Mouse (Mus musculus): ENCODE results near the gene Gm29133.

Gm29133 gene

DNA sequence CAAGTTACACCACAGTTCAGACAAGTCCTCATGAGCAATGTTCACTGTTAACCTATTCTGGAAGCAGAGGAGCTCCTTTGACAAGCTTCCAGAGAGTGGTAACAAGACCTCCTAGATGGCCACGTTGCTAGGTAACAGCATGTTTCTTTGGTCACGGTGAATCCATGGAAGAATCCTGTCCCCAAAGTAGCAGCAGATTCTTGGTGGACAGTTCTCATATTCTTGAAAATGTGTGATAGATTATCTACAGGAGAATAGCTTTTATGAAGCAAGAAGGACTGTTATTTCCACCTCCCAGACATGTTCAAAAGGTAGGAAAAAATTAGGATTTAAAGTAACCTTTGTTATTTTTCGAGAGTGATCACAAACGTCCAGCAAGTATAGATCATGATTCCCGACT, at the start of gene Gm29133:
Gene Gm29133 (plus strand): TSS at position 301 of the 400 bp plus-strand sequence.
- DNase-seq = no peak

DNA sequence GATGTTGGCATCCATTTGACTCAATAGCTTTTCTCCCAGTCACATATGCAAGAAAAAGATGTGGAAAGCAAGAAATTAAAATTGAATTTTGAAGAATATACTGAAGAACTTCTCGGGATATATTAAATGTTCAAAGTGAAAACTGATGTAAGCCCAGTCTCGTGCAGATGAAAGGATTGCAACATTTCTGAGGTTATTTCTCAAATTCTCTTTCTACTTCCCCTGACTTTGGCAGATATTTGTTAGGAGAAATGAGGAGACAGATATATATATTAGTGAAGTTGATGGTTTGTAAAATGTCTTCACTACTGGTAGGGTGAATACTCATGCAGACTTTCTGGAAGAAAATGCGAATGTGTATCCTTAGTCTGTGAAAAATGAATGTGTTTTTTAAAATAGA, 48.9 kb upstream of the Gm29133 start:
- no peak for DNase-seq

DNA sequence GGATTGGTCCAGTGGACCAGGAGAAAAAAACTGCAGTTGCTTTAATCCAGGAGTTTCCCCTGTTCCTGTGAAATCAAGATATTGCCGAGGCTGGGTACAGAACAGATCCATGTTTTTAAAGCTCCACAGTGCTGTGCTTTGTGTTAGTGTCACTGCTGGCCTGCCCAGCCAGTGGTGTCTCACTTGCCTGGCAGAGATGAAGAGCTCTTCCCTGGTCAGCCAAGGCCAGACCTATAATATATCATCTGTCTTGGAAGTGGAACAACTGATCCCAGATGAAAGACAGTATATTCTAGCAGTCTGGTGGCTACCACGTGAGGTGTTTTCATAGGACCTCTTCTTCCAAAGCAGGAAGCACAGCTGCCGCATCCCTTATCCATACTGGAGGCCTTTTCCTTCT, 46.7 kb upstream of the Gm29133 start:
- no peak for DNase-seq

DNA sequence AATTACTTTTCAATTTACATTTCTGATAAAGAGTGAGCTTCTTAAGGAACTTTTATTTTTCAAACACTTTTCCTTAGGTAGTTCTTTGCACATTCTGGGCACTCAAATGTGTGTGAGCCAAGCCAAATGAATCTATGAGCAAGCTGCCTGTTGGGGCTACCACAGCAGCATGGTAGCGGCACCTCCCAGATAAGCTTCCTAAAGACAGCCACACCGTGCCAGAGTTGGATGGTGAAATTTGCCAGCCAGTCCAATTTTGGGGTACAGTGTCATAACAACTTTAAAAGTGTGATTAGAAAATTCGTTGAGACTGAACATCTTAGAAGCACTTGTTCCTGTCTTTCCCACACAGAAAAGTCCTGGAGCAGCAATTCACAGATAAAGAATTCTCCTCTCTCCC, 41.5 kb upstream of the Gm29133 start:
- no peak for DNase-seq

DNA sequence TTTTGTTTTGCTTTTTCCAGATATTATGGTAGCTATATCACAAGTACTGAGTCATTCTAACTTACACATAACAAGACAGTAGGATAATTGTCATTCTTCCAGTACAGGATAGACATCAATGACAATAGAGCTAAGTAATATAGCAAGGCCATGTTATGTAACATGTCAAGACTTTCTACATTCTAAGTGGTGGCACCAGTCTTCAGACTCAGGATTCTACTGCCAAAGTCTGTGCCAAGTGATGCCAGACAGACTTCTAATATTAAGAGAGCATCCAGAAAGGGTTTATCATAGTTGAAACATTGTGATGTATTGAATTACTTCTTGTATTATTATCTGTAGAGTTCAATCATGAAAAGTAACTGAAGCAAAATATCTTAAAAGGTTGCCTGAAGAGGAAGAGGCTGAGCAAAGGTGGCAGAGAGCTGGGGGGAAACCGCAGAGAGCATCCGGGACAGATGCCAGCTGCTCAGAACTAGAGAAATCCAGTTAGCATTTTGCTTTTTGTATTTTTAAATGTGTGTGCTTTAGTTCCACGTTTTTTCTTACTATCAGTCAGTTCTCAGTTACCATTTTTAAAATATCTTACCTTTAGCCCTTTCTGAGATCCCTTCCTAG, 34.2 kb upstream of the Gm29133 start:
- DNase-seq = no peak

DNA sequence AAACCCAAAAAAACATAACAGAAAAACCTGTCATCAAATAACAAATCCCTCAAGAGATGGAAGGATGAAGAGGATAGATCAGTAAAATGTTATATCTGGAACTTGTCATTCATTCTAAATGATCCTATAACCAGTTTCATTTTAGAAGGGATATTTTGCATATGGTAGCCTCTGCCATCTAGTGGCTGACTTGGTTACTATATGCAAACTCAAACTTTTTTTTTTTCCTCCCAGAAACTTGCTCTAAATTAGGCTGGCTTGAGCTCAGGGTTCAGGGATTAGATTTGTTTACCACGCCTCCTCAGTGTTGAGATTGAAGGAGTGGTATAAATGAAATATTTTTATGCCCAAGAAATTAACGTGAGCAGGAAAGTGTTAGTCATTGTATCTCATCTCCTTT, 27.3 kb upstream of the Gm29133 start:
- peak; percentile 7 for DNase-seq

DNA sequence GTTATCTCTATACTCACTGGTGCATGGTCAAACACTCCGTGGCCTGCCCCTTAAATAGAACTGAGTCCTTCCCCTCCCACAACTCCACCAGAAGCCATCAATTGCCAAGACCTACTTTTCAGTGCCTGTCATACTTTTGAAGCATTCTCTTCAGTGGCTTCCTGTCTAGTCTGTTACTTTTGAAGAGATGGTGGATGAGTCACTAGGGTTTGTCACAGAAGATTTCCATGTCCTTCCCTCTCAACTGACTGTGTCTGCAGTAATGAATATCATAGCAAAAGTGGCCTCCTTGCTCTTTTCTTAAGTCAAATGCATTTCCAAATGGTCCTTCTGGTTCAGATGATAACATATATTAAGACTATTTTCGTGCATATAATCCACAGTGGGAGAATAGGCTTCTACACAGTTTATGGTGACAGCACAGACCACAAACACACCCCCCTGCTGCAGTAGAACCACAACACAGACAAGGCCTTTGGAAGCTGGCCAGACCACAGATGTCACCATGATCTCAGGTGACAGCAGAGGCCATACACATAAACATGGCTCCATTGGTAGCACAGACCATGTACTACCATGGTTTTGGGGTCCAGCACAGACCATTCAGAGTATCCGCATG, 16.9 kb upstream of the Gm29133 start:
- no peak for DNase-seq

DNA sequence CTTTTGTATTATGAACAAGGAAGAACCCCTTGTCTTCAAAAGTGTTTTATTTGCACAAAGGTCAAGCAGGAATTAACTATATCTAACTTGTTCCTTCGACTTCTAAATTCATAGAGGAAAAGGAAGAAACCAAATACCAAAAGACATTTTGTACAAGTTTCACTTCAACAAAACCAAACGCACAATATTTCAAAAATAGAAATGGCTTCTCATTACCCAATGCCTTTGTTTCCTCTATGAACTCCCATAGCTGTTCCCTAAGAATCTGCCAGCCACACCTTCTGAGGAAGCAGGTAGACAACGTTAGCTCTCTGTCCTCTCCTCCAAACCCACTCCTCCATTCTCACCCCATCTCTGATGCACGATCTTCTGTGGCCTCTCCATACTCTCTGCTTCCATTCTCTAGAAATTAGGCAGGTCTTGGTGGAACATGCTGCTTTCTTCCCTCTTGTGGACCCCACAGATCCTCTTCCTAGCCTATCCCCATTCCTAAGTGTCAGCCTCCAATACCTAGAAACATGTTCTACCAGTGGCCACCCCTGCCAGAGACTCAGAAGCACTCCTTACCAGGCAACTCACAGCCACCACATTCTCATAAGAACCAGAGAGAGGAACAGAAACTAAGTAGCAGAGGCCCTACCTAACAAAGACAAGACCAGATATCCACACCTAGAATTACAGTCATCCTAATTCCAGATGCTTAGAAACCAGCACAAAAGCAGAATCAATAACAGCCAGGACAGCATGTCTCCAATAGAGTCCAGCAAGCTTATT, 4.1 kb upstream of the Gm29133 start:
- no peak for DNase-seq

DNA sequence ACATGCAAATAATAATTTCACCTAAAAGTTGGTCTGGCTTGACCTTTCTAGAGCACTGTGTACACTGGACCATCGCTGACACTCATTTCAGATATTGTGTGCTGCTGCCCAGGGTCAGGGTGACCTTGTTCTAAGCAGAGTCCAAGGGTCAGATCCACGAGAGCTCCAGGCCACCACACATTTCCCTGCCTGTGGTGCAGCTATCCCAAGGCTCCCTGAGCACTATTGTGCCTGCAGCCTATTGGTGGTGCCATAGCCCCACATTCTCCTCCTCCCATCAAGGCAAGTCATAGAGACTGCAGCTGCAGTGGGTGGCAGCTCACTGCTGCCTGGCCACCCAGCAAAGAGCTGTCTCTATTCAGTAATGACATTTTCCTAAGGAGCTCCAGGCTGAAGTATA, 2.7 kb upstream of the Gm29133 start:
- no peak for DNase-seq

DNA sequence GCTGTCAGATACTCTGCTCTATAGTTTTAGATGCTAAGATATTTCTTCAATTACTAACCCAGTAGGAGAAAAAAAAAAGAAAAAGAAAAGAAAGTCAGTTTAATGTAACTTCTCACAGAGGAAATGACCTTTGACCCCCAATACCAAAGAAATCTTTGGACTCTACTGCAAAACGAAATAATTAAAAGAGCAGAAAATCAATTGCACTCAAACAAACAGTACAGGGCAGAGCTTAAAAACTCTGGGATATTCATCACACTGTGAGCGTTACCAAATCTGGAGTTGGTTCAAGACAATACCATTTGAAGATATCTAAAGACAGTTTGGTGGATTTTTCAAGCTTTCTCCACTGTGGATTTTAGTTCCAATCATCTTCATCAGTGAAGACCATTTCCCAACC, 15.4 kb downstream of the Gm29133 start:
- no peak for DNase-seq

DNA sequence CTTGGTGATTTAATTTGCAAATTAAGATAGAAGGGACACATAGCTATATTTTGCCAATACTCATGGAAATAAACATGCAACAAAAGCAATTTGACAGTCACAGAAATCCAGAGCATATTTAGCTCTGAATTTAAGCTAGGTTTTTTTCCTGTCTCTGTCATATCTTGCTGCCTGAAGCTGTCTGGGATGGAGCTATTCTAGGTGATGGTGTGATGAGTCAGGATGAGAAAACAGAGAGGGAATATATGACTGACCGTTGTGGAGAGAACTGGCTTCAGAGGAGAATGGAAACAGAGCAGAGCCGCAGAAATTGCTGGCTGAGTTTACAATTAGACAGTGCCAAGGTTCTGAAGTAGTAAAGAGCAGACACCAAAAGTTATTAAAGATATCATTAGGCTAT, 26.3 kb downstream of the Gm29133 start:
- no peak for DNase-seq

DNA sequence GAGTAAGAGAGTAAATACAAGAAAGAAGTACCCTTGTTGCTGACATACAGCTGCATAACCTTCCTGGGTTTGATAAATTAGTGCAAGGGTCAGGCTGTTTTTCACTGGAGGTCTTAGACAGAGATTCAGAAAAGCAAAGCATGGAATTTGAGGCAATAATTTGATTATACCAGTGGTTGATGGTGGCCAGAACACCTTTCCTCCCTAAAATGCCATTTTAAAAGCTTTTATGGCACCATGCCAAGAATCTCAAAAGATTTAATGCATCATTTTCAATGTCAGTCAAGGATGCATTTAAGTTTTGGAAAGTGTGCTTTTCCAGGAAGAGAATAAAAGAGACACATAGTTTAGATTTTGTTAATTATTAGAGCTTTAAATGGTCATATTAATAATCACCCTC, 60.0 kb downstream of the Gm29133 start:
- no peak for DNase-seq

DNA sequence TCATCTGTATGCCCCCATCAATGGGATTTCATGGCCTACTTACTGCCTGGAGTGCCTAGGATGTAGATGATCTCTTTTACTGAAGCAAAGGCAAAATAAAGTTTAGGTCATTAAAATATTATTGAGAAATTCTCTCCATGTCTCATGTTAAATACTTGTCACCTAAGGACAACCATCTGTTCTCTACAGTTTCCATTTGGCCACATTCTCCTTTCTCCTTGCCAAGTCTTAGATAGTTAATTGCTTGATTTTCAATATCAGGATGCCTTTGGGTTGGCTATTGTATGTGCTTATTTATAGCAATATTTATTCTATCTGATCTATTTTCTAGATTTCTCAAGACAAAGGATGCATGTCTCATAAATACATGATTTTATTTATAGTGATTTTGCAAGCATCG, 75.9 kb downstream of the Gm29133 start:
- DNase-seq = no peak

DNA sequence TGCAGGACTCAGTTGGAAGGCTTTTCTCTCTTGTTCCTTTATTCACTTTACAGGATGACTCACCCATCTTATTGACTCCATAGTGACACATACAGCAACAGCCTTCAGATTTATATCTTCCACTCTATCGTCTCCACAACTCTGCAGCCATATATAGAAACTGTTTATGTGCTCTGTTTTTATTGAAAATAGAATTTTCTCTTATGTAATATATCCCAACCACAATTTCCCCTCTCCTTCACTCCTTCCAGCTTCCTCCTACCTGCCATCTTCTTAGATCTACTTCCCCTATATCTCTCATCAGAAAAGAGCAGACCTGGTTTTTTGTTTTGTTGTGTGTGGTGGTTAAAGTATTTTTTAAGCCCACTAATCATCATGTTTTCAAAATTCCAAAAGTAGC, 76.5 kb downstream of the Gm29133 start:
- DNase-seq = no peak

DNA sequence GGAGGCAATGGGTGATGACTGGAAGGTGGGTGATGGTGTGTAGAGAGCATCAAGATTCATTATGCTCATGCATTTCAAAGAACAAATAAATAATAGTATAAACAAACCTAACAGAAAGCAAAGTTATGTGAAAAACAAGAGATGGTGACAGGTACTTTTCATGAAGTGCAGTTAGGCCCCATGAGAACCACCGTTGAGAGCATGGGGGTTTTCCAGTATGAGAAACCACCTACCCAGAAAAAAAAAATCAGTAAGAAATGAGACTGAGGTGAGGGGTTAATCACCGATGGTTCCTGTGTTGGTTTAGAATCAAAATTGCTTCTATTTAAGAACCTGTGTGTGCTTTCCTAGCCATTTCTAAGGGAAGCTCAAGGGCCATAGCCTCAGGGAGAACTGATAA, 86.8 kb downstream of the Gm29133 start:
- no peak for DNase-seq

DNA sequence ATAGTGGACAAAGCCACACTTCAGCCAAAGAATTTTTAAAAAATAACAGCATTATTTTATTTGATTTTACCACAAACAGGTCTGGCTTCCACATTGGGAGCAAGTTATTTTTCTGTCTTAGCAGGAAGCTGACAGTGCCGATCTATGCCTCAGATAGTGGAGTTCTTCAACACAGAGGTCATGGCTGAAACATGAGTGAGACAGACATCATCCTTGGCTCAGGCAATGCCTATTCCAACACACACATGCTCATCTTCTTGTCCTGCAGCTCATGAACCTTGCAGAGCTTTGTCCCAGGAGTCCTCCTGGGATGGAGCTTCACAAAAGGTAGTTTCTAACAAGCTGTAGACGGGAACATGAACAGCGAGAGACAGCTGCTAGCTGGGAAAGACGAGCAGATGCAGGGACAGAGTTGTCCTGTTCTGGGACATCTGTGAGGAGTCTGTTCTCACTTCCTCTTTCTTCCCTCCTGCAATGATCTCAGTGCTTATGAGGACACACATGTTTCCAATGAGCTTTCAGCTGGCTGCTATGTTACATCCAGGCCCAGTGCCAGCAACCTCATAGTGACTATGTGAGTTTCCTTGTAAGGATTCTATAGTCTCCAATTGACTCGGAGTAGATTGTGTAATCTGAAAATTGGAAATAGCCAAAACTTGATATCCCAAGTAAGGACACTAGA, 87.4 kb downstream of the Gm29133 start:
- DNase-seq = peak; percentile 20

Data from lung, postnatal 10 days (tissue).